Mouse (Mus musculus) spleen, postnatal 10 days (tissue): ENCODE data around the gene Otor.

Experiments used
- DNase-seq, 2 experiments: peaks; one replicate each; pipeline ENCODE4 v3.0.0; 2021 to 2022; ENCODE audit warnings: low spot score in 2 of 2

Gene Otor

GRCm38 (mm10) chr2:143118221-143118620, 39.9 kb downstream of the Otor start:
- DNase-seq: no peak

GRCm38 (mm10) chr2:143131098-143131646, 52.9 kb downstream of the Otor start:
- no peak for DNase-seq
